Mouse (Mus musculus): ENCODE measurements around the gene Gm20388.
"Not testable (repeated sequence)": the region's sequence is repeated elsewhere in the genome, so short reads cannot be mapped to it uniquely, and the experiment has no call there.

The Gm20388 gene

GRCm38 (mm10) chr8:120704203-120704602, 793.6 kb downstream of the Gm20388 start:
- no peak for DNase-seq

DNA sequence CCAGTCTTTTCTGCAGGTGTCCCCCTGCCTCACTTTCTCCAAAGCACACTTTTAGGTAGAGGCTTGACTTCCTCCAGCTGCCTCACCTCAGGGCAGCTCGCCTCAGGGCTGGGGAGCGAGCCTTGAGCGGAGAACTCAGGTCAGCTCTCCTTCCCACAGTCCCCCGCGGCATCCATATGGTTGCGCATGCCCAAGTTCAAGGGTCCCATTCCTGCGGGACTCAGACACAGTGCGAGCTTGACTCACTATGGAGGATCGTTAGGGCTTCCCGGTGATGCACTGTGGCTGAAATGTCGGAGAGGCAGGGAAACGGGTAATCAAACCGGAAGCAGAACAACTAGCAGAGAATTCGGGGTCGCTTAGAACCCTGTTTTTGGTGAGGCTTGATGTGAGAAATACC, 794.5 kb downstream of the Gm20388 start:
- DNase-seq: no peak

GRCm38 (mm10) chr8:120706193-120706592, 795.6 kb downstream of the Gm20388 start:
- no peak for DNase-seq

- DNase-seq: no peak
Observed at GRCm38 (mm10) chr8:120709176-120709575, 798.5 kb downstream of the Gm20388 start.

DNA sequence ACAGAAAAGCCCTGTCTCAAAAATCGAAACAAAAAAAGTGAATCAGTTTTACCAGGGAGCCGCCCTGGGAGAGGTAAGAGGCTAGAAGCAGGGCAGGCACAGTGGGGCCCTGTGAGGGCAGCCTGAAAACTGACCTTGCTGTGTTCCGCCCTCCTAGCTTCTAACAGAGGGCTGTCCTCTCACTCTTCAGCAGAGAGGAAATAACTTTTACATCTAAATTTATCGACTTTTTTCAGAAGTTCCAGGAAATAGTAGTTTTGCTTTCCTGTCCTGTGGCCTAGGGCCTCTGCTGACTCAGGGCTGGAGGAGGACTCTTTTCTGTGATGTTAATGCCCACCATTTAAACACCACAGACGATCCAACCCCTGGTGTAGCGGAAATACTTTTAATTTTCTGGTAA, 804.6 kb downstream of the Gm20388 start:
- DNase-seq: no peak

- no peak for DNase-seq
Observed at GRCm38 (mm10) chr8:120715996-120716680, 805.5 kb downstream of the Gm20388 start.

GRCm38 (mm10) chr8:120719586-120720236, 809.1 kb downstream of the Gm20388 start:
- DNase-seq: no peak

DNA sequence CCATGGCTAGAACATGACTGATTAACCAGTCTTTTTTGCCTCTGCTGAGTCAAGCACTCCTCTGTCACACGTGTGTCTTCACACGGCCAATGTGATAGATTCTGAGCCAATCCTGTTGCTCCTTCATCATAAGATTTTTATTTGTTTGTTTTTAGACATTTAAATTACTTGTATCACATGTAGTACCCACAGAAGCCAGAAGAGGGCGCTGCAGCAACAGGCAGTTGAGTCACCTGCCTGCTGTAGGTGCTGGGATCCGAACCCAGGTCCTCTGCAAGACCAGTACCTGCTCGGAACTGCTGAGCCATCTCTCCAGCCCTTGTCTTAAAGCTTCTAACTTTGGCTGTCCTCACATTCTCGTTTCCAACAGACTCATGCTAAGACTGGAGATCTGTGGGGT, 812.4 kb downstream of the Gm20388 start:
- DNase-seq: no peak

DNA sequence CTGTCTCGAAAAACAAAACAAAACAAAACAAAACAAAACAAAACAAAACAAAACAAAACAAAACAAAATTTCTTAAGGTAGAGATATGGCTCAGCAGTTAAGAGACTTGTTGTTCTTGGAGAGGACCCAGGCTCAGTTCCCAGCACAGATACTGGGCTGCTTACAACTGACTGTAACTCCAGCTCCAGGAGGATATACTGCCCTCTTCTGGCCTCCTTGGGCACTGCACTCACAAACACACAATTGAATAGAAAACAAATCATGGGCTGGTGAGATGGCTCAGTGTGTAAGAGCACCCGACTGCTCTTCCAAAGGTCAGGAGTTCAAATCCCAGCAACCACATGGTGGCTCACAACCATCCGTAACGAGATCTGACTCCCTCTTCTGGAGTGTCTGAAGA, 813.5 kb downstream of the Gm20388 start:
- DNase-seq: not testable (repeated sequence)

DNA sequence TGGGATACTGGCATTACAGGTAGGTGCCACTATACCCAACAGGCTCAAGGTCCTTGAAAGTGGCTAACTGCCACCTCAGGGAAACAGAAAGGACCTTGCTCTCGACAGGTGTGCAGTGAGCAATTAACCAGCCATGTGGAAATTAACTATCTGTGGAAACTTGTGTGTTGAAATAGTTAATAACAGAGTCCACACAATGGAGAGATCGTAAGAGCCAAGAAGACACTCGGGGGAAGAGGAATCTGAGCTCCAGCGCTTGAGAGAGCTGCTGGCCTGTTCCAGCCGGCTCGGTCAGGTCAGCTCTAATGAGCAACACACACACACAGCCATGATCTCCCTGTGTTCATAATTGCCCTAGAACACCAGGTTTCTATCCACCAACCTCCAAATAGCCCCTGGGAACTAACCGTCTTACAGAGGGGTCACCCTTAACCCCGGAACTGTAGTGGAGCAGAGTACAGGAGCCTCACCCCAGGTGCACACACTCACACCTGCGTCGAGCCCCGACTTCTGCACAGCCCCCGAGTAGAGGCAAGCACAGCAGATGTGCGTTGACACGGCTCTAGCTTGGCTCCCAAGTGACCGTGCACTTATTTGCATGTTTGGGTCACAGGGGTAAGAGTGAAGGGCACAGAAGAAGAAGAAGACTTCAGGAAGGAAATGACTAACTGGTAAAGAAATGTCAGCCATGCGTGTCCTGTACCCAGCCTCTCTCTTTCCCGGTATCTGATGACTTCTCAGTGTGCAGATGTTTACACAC, 814.4 kb downstream of the Gm20388 start:
- no peak for DNase-seq

DNA sequence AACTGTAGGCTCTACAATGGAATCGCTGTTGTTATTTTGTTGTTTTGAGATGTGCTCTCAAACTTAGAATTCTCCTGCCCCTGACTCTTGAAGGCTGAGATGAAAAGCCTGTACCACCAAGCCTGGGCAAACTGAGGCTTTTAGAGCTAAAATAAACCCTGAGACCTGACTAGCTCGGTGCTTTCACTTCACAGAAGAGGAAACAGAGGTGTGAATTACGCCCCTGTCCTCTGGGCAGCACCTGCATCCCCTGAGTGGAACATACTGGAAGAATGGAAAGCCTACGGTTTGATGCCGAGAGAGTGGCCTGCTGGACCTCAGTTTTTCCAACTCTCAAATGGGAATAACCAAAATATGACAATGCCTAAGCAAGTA, 814.9 kb downstream of the Gm20388 start:
- no peak for DNase-seq

GRCm38 (mm10) chr8:120726051-120726450, 815.4 kb downstream of the Gm20388 start:
- DNase-seq: no peak

- no peak for DNase-seq
Observed at GRCm38 (mm10) chr8:120728488-120729160, 818.0 kb downstream of the Gm20388 start.

DNA sequence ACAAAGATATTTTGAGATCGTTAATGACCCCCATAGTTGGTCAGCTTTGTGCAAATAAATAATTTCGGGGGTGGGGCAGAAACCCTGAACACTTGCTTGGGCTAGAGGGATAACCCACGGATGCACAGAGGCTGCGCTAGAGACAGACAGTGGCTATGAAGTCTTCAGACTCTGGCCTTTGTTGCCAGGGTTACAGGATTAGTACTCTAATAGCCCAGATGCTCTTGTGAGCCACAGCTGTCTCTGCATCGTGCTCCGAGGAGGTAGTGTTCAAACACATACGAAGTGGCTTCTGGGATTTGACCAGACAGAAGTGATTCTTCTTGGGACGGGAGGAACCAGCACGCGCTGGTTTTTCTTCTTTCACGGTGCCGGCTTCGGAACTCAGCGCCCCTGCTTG, 820.9 kb downstream of the Gm20388 start:
- DNase-seq: no peak

- peak; percentile 34 for DNase-seq
Observed at GRCm38 (mm10) chr8:120732068-120732467, 821.4 kb downstream of the Gm20388 start.

DNA sequence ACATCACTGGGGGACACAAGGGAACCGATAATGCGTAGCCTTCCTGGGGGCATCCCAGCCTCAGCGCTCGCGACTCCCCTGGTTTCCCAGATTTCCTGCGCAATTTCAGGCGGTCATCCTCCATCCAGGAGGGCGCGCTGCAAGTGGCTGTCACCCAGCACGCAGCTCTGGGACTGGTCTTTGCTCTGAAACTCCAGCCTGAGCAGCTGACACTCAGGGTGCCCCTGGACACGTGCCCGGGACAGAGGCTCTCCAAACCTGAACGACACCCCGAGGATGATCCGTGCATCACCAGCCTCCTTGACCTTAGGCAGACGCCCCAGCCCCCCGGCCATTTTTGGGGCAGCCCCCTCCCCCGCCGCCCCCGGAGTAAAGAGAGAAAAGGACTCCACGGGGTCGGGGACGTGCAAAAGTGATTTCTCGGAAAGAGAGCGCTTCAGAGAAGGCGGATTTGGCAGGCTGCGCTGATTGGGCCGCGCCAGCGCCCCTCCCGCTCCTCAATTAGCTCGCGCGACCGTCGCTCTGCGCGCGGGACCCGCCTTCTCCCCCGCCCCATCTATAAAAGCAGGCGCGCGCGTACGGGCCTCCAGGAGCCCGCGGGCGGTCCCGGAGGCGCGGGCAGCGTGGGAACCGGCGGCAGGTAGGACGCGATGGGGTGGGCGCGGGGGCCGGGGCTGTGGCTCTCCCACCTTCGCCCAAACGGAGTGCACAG, 825.3 kb downstream of the Gm20388 start, which contains the start of gene Irf8:
TSS of gene Irf8 (plus strand) at position 589 of the 712 bp plus-strand sequence.
- DNase-seq: peak; percentile 79

- DNase-seq: peak; percentile 33
Observed at GRCm38 (mm10) chr8:120736486-120736885, 825.8 kb downstream of the Gm20388 start.

GRCm38 (mm10) chr8:120737166-120737565, 826.5 kb downstream of the Gm20388 start:
- no peak for DNase-seq

GRCm38 (mm10) chr8:120738771-120739170, 828.1 kb downstream of the Gm20388 start:
- DNase-seq: no peak

- DNase-seq: no peak
Observed at GRCm38 (mm10) chr8:120739526-120739925, 828.9 kb downstream of the Gm20388 start.

GRCm38 (mm10) chr8:120740579-120740978, 829.9 kb downstream of the Gm20388 start:
- no peak for DNase-seq

DNA sequence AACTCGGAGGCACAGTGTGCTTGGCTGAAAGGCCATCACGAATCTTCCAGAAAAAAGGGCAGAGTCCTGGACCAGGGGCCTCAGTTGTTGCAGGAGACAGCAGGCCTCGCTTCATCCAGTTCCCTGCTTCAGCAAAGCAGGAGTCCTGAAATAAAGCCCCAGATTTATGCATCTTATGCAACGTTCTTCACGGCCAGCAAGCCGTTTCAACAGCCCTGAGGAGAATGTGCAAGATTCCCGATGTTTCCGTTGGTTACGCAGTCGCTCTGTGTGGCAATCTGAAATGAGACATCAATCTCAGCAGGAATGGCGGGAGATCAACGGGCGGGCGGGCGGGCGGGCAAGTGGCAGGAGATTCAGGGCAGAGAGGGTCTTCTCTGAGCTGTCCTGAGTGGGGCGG, 830.4 kb downstream of the Gm20388 start:
- no peak for DNase-seq

Measured in liver (tissue).